Mouse (Mus musculus): ENCODE results near the gene Lima1.

GRCm38 (mm10) chr15:99861955-99862354 is 13.3 kb downstream of the Lima1 start:
- TF ChIP-seq GATA1 (IDR thresholded peaks at IDR 0.05; ENCODE audit: low read length) = no peak
- TF ChIP-seq TAL1 (IDR thresholded peaks at IDR 0.05; ENCODE audit: low read length) = no peak

Measured in erythroblast, embryonic 14.5 days (primary cell).